Comparison of ENCODE assay signal across 9 mouse cellular contexts in genomic region chr11:61533571-61533970, GRCm38 (mm10). TPM values are rescaled to one million over a fixed set of nuclear protein-coding genes. Genes with fewer than 3 reads are reported as not detected.
DNase-seq lines count a peak whose midpoint lies in the region; ATAC-seq and TF ChIP-seq lines count a peak whose summit lies in the region.
"Had no signal": no experiment of that assay in that cellular context is flagged by ENCODE, and none has a peak within 500 bp of the region (broad histone marks: within the 10 kb centered on the region; RNA-seq: fewer than 3 reads in every experiment).

No protein-coding gene starts in this region.

- H3K9ac ChIP-seq in ES-Bruce4 (ENCODE audit: low read depth, poor library complexity, severe bottlenecking) (no peak overlapping the region), ES-E14 (ENCODE audit: insufficient read depth, low read depth, low read length, poor library complexity, severe bottlenecking) (no peak overlapping the region)
- H3K9ac ChIP-seq: embryonic facial prominence, embryonic 13.5 days had no signal

- no peak overlapping the region for H3K4me3 ChIP-seq in ES-Bruce4 (ENCODE audit: low read depth, low read length)
- no peak overlapping the region for H3K4me3 ChIP-seq in ES-E14 (ENCODE audit: insufficient read depth in 1 of 2, low read depth in 1 of 2, low read length in 2 of 2, poor library complexity in 1 of 2, severe bottlenecking in 1 of 2)
- H3K4me3 ChIP-seq: embryonic facial prominence, embryonic 13.5 days; megakaryocyte, embryonic 14.5 days had no signal

- in situ Hi-C loops in ES-E14 (cut with MboI; ENCODE audit: low sequenced_read_pairs in 2 of 2, unreplicated experiment in 2 of 2): no loop called here

- ATAC-seq in megakaryocyte-erythroid progenitor cell, adult 5-6 weeks (replicated peaks; ENCODE audit: low FRiP score, low TSS enrichment, poor library complexity, severe bottlenecking): no peak

- no peak for TF ChIP-seq POLR2A in ES-Bruce4 (IDR thresholded peaks at IDR 0.05; ENCODE audit: insufficient read depth, low read length)

- no peak overlapping the region for H3K27ac ChIP-seq in ES-Bruce4 (ENCODE audit: insufficient read depth, low read length)
- H3K27ac ChIP-seq in ES-E14 (ENCODE audit: insufficient read depth, low read depth, low read length, poor library complexity, severe bottlenecking): no peak overlapping the region
- H3K27ac ChIP-seq: embryonic facial prominence, embryonic 13.5 days had no signal

- peak; percentile 33 for DNase-seq in ES-E14 (ENCODE audit: low read depth, low spot score)
- DNase-seq in heart, adult 8-10 months (ENCODE audit: low spot score): peak; percentile 81
- peak; percentile 74 for DNase-seq in kidney, postnatal 14 days
- DNase-seq in frontal cortex, postnatal 36 days (ENCODE audit: low spot score in 2 of 2): no peak
- no peak for DNase-seq in layer of hippocampus, postnatal 14 days (ENCODE audit: low spot score in 2 of 2)

- TF ChIP-seq CTCF in ES-Bruce4 (IDR thresholded peaks at IDR 0.05; ENCODE audit: low read depth, low read length): no peak

- no peaks in the 10 kb centered on the region for H3K27me3 ChIP-seq in ES-Bruce4 (ENCODE audit: control insufficient read depth, insufficient read depth, low read length, poor library complexity, severe bottlenecking)
- H3K27me3 ChIP-seq: embryonic facial prominence, embryonic 13.5 days had no signal

- H3K36me3 ChIP-seq in ES-Bruce4 (ENCODE audit: control insufficient read depth, insufficient read depth, low read length, poor library complexity, severe bottlenecking): peaks cover 12% of the 10 kb centered on the region
- H3K36me3 ChIP-seq in ES-E14 (ENCODE audit: control insufficient read depth, insufficient read depth, low read length, poor library complexity, severe bottlenecking): peaks cover 12% of the 10 kb centered on the region

- no peaks in the 10 kb centered on the region for H3K9me3 ChIP-seq in ES-Bruce4 (replicated peaks; ENCODE audit: control insufficient read depth, insufficient read depth, low read length, poor library complexity, severe bottlenecking)
- H3K9me3 ChIP-seq in ES-E14 (ENCODE audit: control insufficient read depth, insufficient read depth, low read depth, low read length): no peaks in the 10 kb centered on the region
- H3K9me3 ChIP-seq: embryonic facial prominence, embryonic 13.5 days; megakaryocyte, embryonic 14.5 days had no signal

- peaks cover 11% of the 10 kb centered on the region for H3K4me1 ChIP-seq in ES-Bruce4 (ENCODE audit: control insufficient read depth, insufficient read depth, low read length)
- peaks cover 2 to 26% of the 10 kb centered on the region in 2 experiments; a peak in 2 of 4 replicates for H3K4me1 ChIP-seq in ES-E14 (ENCODE audit: control insufficient read depth in 2 of 2, insufficient read depth in 2 of 2, low read length in 2 of 2, poor library complexity in 1 of 2)
- H3K4me1 ChIP-seq: embryonic facial prominence, embryonic 13.5 days; megakaryocyte, embryonic 14.5 days had no signal

- peak; percentile 82 for TF ChIP-seq EP300 in ES-Bruce4 (IDR thresholded peaks at IDR 0.05; ENCODE audit: insufficient read depth, low read depth, low read length)

TF ChIP-seq in ES-E14, 5 proteins besides CTCF, POLR2A, EP300 and RAD21:
- no peak for TF ChIP-seq ZC3H11A (IDR thresholded peaks at IDR 0.05; ENCODE audit: borderline replicate concordance, low read depth, low read length)
- no peak for TF ChIP-seq CHD2 (IDR thresholded peaks at IDR 0.05; ENCODE audit: low read depth, low read length)
- TF ChIP-seq MAFK (IDR thresholded peaks at IDR 0.05; ENCODE audit: insufficient read depth, low read depth, low read length): no peak
- TF ChIP-seq HCFC1 (IDR thresholded peaks at IDR 0.05; ENCODE audit: borderline replicate concordance, insufficient read depth, low read length): no peak
- no peak for TF ChIP-seq ZNF384 (IDR thresholded peaks at IDR 0.05; ENCODE audit: low read depth, low read length)

RNA-seq across cellular contexts. Expression of gene B9d1, which starts 28.6 kb away (rescaled TPM):
- polyA plus RNA-seq in ES-Bruce4 (2011; ENCODE audit: insufficient read depth, insufficient read length, low read depth, missing spikeins): 18.7 and 20.8 TPM in 2 replicates
- 84.7 and 108 TPM in 2 replicates for total RNA-seq in ES-E14 (2012; rRNA removed)
- 10 to 100 TPM in 1 of 4 experiments, 1 to 10 TPM in 3; 7.9 to 11.2 (median 8.3) TPM for total RNA-seq in heart, adult 8-10 months (2022)
- total RNA-seq in megakaryocyte-erythroid progenitor cell, adult 5-6 weeks (2014; fragmentation: Nextera tagmentation): 4.3 and 8.6 TPM in 2 replicates
- 3.4 and 10.4 TPM in 2 replicates for total RNA-seq in megakaryocyte-erythroid progenitor cell, adult 5-6 weeks (2017)
- 10 to 100 TPM; 37.3 to 37.4 TPM for total RNA-seq in layer of hippocampus, postnatal 14 days (2021)

RNA-seq across cellular contexts. Expression of gene Mapk7, which starts 39.4 kb away (rescaled TPM):
- 33.3 and 35.1 TPM in 2 replicates for polyA plus RNA-seq in ES-Bruce4 (2011; ENCODE audit: insufficient read depth, insufficient read length, low read depth, missing spikeins)
- total RNA-seq in ES-E14 (2012; rRNA removed): 24.8 and 25.3 TPM in 2 replicates
- total RNA-seq in heart, adult 8-10 months (2022): 1 to 10 TPM; 4.3 to 5.1 (median 4.7) TPM
- 6.8 and 15.5 TPM in 2 replicates for total RNA-seq in megakaryocyte-erythroid progenitor cell, adult 5-6 weeks (2014; fragmentation: Nextera tagmentation)
- total RNA-seq in megakaryocyte-erythroid progenitor cell, adult 5-6 weeks (2017): 5.1 and 9.5 TPM in 2 replicates
- 10 to 100 TPM; 32.8 to 36.2 TPM for total RNA-seq in layer of hippocampus, postnatal 14 days (2021)

RNA-seq across cellular contexts. Expression of gene Epn2, which starts 45.9 kb away (rescaled TPM):
- polyA plus RNA-seq in ES-Bruce4 (2011; ENCODE audit: insufficient read depth, insufficient read length, low read depth, missing spikeins): 70.0 and 76.0 TPM in 2 replicates
- 29.0 and 33.1 TPM in 2 replicates for total RNA-seq in ES-E14 (2012; rRNA removed)
- 10 to 100 TPM; 21.1 to 28.0 (median 23.5) TPM for total RNA-seq in heart, adult 8-10 months (2022)
- total RNA-seq in megakaryocyte-erythroid progenitor cell, adult 5-6 weeks (2014; fragmentation: Nextera tagmentation): 2.2 TPM in 1 of 2 replicates, not detected in the other
- total RNA-seq in megakaryocyte-erythroid progenitor cell, adult 5-6 weeks (2017): 0.38 and 4.1 TPM in 2 replicates
- 100 to 1,000 TPM; 147 to 158 TPM for total RNA-seq in layer of hippocampus, postnatal 14 days (2021)

RNA-seq across cellular contexts. Expression of gene Mfap4, which starts 48.3 kb away (rescaled TPM):
- polyA plus RNA-seq in ES-Bruce4 (2011; ENCODE audit: insufficient read depth, insufficient read length, low read depth, missing spikeins): 1.3 and 1.9 TPM in 2 replicates
- total RNA-seq in ES-E14 (2012; rRNA removed): 2.5 and 2.9 TPM in 2 replicates
- total RNA-seq in heart, adult 8-10 months (2022): 10 to 100 TPM in 2 of 4 experiments, 1 to 10 TPM in 2; 7.9 to 11.9 (median 9.9) TPM
- total RNA-seq in megakaryocyte-erythroid progenitor cell, adult 5-6 weeks (2014; fragmentation: Nextera tagmentation): not detected in 2 replicates
- not detected in 2 replicates for total RNA-seq in megakaryocyte-erythroid progenitor cell, adult 5-6 weeks (2017)
- 10 to 100 TPM in 1 of 2 experiments, 1 to 10 TPM in 1; 8.5 to 12.5 TPM for total RNA-seq in layer of hippocampus, postnatal 14 days (2021)

Comparison
In these comparisons a context has a peak if more than half of its experiments do, and no peak if none do; other contexts are left out.
1. DNase-seq: peak in ES-E14 (single experiment), heart, adult 8-10 months (single experiment) and kidney, postnatal 14 days (single experiment); none in frontal cortex, postnatal 36 days (0 of 2) and layer of hippocampus, postnatal 14 days (0 of 2).